Mouse (Mus musculus) limb, embryonic 11.5 days (tissue): ENCODE results near the gene Fcamr. TPM values are rescaled to one million over a fixed set of nuclear protein-coding genes. Genes with fewer than 3 reads are reported as not detected.

ENCODE experiments used
- ATAC-seq: fragments of 200-750 bp; cut with Nextera tagmentation; 2 replicates; pipeline ENCODE4 v1.8.0; 2017; ENCODE audit warnings: low read depth; ENCODE audit not compliant: insufficient number of reproducible peaks, low FRiP score, low TSS enrichment
- DNase-seq: peaks from one replicate; pipeline ENCODE4 v3.0.0-alpha.2; 2015; ENCODE audit warnings: low spot score
- H3K27ac ChIP-seq: fragments of 300-500 bp; sonication (generic); replicated peaks from 2 replicates; pipeline ENCODE4 v1.5.1; 2014; ENCODE audit warnings: low read depth, mild to moderate bottlenecking, low read length
- H3K27me3 ChIP-seq: fragments of 300-500 bp; sonication (generic); 2 replicates; pipeline ENCODE4 v1.6.1; 2014; ENCODE audit warnings: mild to moderate bottlenecking, low read length, mixed read lengths; ENCODE audit not compliant: control insufficient read depth, insufficient read depth
- H3K36me3 ChIP-seq: fragments of 300-500 bp; sonication (generic); 2 replicates; pipeline ENCODE4 v1.6.1; 2014; ENCODE audit warnings: mild to moderate bottlenecking, low read length, moderate library complexity, mixed read lengths; ENCODE audit not compliant: control insufficient read depth, insufficient read depth
- H3K4me1 ChIP-seq: fragments of 300-500 bp; sonication (generic); 2 replicates; pipeline ENCODE4 v1.6.1; 2014; ENCODE audit warnings: low read length, mixed read lengths; ENCODE audit not compliant: control insufficient read depth, insufficient read depth
- H3K4me2 ChIP-seq: fragments of 300-500 bp; sonication (generic); 2 replicates; pipeline ENCODE4 v1.6.1; 2014; ENCODE audit warnings: low read depth, mild to moderate bottlenecking, moderate library complexity; ENCODE audit not compliant: severe bottlenecking
- H3K4me3 ChIP-seq: fragments of 300-500 bp; sonication (generic); 2 replicates; pipeline ENCODE4 v1.5.1; 2014; ENCODE audit warnings: low read depth, low read length
- H3K9ac ChIP-seq: fragments of 300-500 bp; sonication (generic); 2 replicates; pipeline ENCODE4 v1.6.1; 2014; ENCODE audit warnings: mild to moderate bottlenecking, low read length
- H3K9me3 ChIP-seq: fragments of 300-500 bp; sonication (generic); 2 replicates; pipeline ENCODE4 v1.6.1; 2016; ENCODE audit warnings: low read length; ENCODE audit not compliant: control insufficient read depth
- WGBS: fragments of 180-500 bp; shearing (Covaris S2); extraction: QIAGEN DNeasy Blood & Tissue Kit; methylation state at CpG from one replicate; pipeline ENCODE4 v1.1.7; 2014; 5-methylcytosine and 5-hydroxymethylcytosine counted together
- polyA plus RNA-seq: library from polyadenylated mRNA; unstranded; fragments of >200 nt; fragmentation: Nextera tagmentation; extraction: Ambion mirVana; gene quantifications from 2 replicates; pipeline ENCODE4 v1.2.1, GENCODE M21; 2014

Gene Fcamr
- polyA plus RNA-seq, 1 experiment from 2014 or later: not detected

- Histone ChIP-seq H3K9ac (no peak overlapping the region), H3K4me2 (no peak overlapping the region), H3K27me3 (no peaks in the 10 kb centered on the region), H3K36me3 (no peaks in the 10 kb centered on the region), H3K27ac (no peak overlapping the region), H3K4me1 (no peaks in the 10 kb centered on the region), H3K9me3 (no peaks in the 10 kb centered on the region), H3K4me3 (no peak overlapping the region)
- no peak for ATAC-seq
- 84% methylated on average over 2 of the region's 2 CpGs for WGBS
- no peak for DNase-seq
Observed at GRCm38 (mm10) chr1:130775234-130775633, 25.5 kb upstream of the Fcamr start.

- Histone ChIP-seq H3K4me2 (no peak overlapping the region), H3K9ac (no peak overlapping the region), H3K36me3 (no peaks in the 10 kb centered on the region), H3K27ac (no peak overlapping the region), H3K4me3 (no peak overlapping the region), H3K4me1 (no peaks in the 10 kb centered on the region), H3K27me3 (no peaks in the 10 kb centered on the region), H3K9me3 (no peaks in the 10 kb centered on the region)
- ATAC-seq: no peak
- WGBS: 83% methylated on average over 7 of the region's 7 CpGs
- DNase-seq: no peak
Observed at GRCm38 (mm10) chr1:130775691-130776331, 24.9 kb upstream of the Fcamr start.

GRCm38 (mm10) chr1:130776645-130777044 lies 24.1 kb upstream of the Fcamr start:
- 90% methylated on average over 1 of the region's 1 CpGs for WGBS
- DNase-seq (no peak), ATAC-seq (no peak)
- Histone ChIP-seq H3K9ac (no peak overlapping the region), H3K4me1 (no peaks in the 10 kb centered on the region), H3K27ac (no peak overlapping the region), H3K9me3 (no peaks in the 10 kb centered on the region), H3K36me3 (no peaks in the 10 kb centered on the region), H3K27me3 (no peaks in the 10 kb centered on the region), H3K4me2 (no peak overlapping the region), H3K4me3 (no peak overlapping the region)

GRCm38 (mm10) chr1:130779867-130780266 lies 20.8 kb upstream of the Fcamr start:
- Histone ChIP-seq H3K9me3 (no peaks in the 10 kb centered on the region), H3K36me3 (no peaks in the 10 kb centered on the region), H3K4me3 (no peak overlapping the region), H3K4me2 (no peak overlapping the region), H3K4me1 (no peaks in the 10 kb centered on the region), H3K27ac (no peak overlapping the region), H3K9ac (no peak overlapping the region), H3K27me3 (no peaks in the 10 kb centered on the region)
- 90% methylated on average over 3 of the region's 3 CpGs for WGBS
- ATAC-seq (no peak), DNase-seq (no peak)

GRCm38 (mm10) chr1:130784054-130784453 lies 16.6 kb upstream of the Fcamr start:
- Histone ChIP-seq H3K27ac (no peak overlapping the region), H3K9ac (no peak overlapping the region), H3K4me3 (no peak overlapping the region), H3K27me3 (no peaks in the 10 kb centered on the region), H3K36me3 (no peaks in the 10 kb centered on the region), H3K4me1 (no peaks in the 10 kb centered on the region), H3K9me3 (no peaks in the 10 kb centered on the region), H3K4me2 (no peak overlapping the region)
- no peak for DNase-seq
- 37% methylated on average over 4 of the region's 4 CpGs for WGBS
- ATAC-seq: no peak

- Histone ChIP-seq H3K9ac (no peak overlapping the region), H3K36me3 (no peaks in the 10 kb centered on the region), H3K27me3 (no peaks in the 10 kb centered on the region), H3K27ac (no peak overlapping the region), H3K9me3 (no peaks in the 10 kb centered on the region), H3K4me3 (no peak overlapping the region), H3K4me2 (no peak overlapping the region), H3K4me1 (no peaks in the 10 kb centered on the region)
- WGBS: 39% methylated on average over 4 of the region's 4 CpGs
- DNase-seq (no peak), ATAC-seq (no peak)
Observed at GRCm38 (mm10) chr1:130787001-130787400, 13.7 kb upstream of the Fcamr start.

- Histone ChIP-seq H3K4me3 (no peak overlapping the region), H3K9ac (no peak overlapping the region), H3K4me1 (no peaks in the 10 kb centered on the region), H3K27ac (no peak overlapping the region), H3K9me3 (no peaks in the 10 kb centered on the region), H3K36me3 (no peaks in the 10 kb centered on the region), H3K27me3 (no peaks in the 10 kb centered on the region), H3K4me2 (no peak overlapping the region)
- no peak for DNase-seq
- ATAC-seq: no peak
- 68% methylated on average over 3 of the region's 3 CpGs for WGBS
Observed at GRCm38 (mm10) chr1:130789512-130790451, 10.9 kb upstream of the Fcamr start.

- Histone ChIP-seq H3K27me3 (no peaks in the 10 kb centered on the region), H3K4me3 (no peak overlapping the region), H3K36me3 (no peaks in the 10 kb centered on the region), H3K9ac (no peak overlapping the region), H3K9me3 (no peaks in the 10 kb centered on the region), H3K4me2 (no peak overlapping the region), H3K4me1 (no peaks in the 10 kb centered on the region), H3K27ac (no peak overlapping the region)
- ATAC-seq (no peak), DNase-seq (no peak)
- 83% methylated on average over 2 of the region's 2 CpGs for WGBS
Observed at GRCm38 (mm10) chr1:130795331-130795730, 5.4 kb upstream of the Fcamr start.
